Mouse (Mus musculus) neural tube, embryonic 12.5 days (tissue): ENCODE results near the gene Odf2. TPM values are rescaled to one million over a fixed set of nuclear protein-coding genes. Genes with fewer than 3 reads are reported as not detected.

Experiments used
- ATAC-seq: fragments of 200-750 bp; cut with Nextera tagmentation; 2 replicates; pipeline ENCODE4 v1.8.0; 2017; ENCODE audit warnings: low read depth, mild to moderate bottlenecking, moderate TSS enrichment, moderate library complexity; ENCODE audit not compliant: low FRiP score
- H3K27ac ChIP-seq: fragments of 300-500 bp; sonication (generic); 2 replicates; pipeline ENCODE4 v1.5.1; 2016
- H3K27me3 ChIP-seq: fragments of 300-500 bp; sonication (generic); replicated peaks from 2 replicates; pipeline ENCODE4 v1.6.1; 2016; ENCODE audit warnings: mild to moderate bottlenecking
- H3K36me3 ChIP-seq: fragments of 300-500 bp; sonication (generic); 2 replicates; pipeline ENCODE4 v1.6.1; 2016; ENCODE audit warnings: mild to moderate bottlenecking
- H3K4me1 ChIP-seq: fragments of 300-500 bp; sonication (generic); 2 replicates; pipeline ENCODE4 v1.6.1; 2016
- H3K4me2 ChIP-seq: fragments of 300-500 bp; sonication (generic); replicated peaks from 2 replicates; pipeline ENCODE4 v1.6.1; 2016; ENCODE audit warnings: mild to moderate bottlenecking
- H3K4me3 ChIP-seq: fragments of 300-500 bp; sonication (generic); 2 replicates; pipeline ENCODE4 v1.5.1; 2016
- H3K9ac ChIP-seq: fragments of 300-500 bp; sonication (generic); 2 replicates; pipeline ENCODE4 v1.6.1; 2016; ENCODE audit warnings: mild to moderate bottlenecking
- H3K9me3 ChIP-seq: fragments of 300-500 bp; sonication (generic); 2 replicates; pipeline ENCODE4 v1.6.1; 2016; ENCODE audit warnings: mild to moderate bottlenecking
- WGBS: fragments of 180-500 bp; shearing (Covaris S2); methylation state at CpG from one replicate; pipeline ENCODE4 v1.1.7; 2016; 5-methylcytosine and 5-hydroxymethylcytosine counted together
- polyA plus RNA-seq: library from polyadenylated mRNA; unstranded; fragments of >200 nt; fragmentation: Nextera tagmentation; extraction: Ambion mirVana; gene quantifications from 2 replicates; pipeline ENCODE4 v1.2.1, GENCODE M21; 2016

The Odf2 gene
- 84.0 and 98.5 TPM in 2 replicates for polyA plus RNA-seq

DNA sequence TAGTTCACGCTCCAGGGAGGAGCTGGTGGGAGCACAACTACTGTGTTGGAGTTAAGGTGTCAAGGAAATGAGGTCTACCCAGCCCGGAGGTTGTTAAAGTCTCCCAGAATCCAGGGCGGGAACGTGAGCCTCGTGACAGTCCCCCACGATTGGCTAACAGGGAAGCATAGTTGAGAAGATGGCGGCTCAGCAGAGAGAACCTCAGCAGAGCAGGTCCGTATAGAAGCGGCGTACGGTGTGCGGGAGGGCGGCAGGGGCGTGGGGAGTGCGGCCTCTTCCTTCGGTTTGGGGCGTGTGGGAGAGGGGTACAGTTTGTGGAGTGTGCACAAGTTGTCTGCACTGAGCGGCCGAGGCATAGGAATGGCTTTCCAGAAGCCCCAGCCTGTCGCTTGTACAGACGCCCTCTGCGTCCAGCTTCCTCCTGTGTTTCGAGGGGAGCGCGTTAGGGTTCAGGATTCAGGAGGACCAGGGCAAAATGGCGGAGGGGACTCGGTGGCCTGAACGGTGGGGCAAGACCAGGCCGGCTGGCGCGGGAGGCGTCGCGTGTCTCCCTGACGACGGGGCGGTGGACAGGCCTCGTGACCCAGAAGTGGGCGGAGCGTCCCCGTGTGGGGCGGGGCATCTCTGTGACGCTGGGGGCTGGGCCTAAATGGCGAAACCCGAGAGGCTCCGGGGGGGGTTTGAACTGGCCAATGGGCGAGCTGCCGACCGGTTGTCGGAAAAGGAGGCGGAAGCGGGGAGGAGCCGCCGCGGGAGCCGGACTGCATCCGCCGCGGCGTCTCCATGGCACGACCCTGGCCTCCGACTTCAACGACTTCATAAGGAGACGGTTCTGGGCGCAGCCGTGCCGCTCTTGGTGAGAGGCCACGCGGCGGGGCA is at the start of gene Odf2:
Gene Odf2, plus strand, starts transcription at position 156 of the 879 bp plus-strand sequence.
- peak; percentile 90 for ATAC-seq
- H3K27ac ChIP-seq = peak within 1 kb of the TSS; percentile 72
- H3K36me3 ChIP-seq = peaks cover 27% of the 10 kb centered on the region
- no peaks in the 10 kb centered on the region for H3K9me3 ChIP-seq
- peak within 1 kb of the TSS; percentile 92 for H3K4me2 ChIP-seq
- 1% methylated on average over 69 of the region's 70 CpGs for WGBS
- no peaks in the 10 kb centered on the region for H3K27me3 ChIP-seq
- peak within 1 kb of the TSS; percentile 96 for H3K9ac ChIP-seq
- peak within 1 kb of the TSS; percentile 99 for H3K4me3 ChIP-seq
- H3K4me1 ChIP-seq = peaks cover 17% of the 10 kb centered on the region

- Histone ChIP-seq H3K4me1 (peaks cover 72% of the 10 kb centered on the region), H3K4me2 (peak overlapping the region; percentile 29), H3K9me3 (no peaks in the 10 kb centered on the region), H3K36me3 (peaks cover 21% of the 10 kb centered on the region), H3K9ac (no peak overlapping the region), H3K4me3 (no peak overlapping the region), H3K27me3 (no peaks in the 10 kb centered on the region), H3K27ac (peak overlapping the region; percentile 86)
- ATAC-seq = peak; percentile 55
- WGBS = 7% methylated on average over 4 of the region's 4 CpGs
Measured at GRCm38 (mm10) chr2:29839460-29839859, 49.6 kb upstream of the Odf2 start.

- no peaks in the 10 kb centered on the region for H3K27me3 ChIP-seq
- 25% methylated on average over 9 of the region's 9 CpGs for WGBS
Measured at GRCm38 (mm10) chr2:29843231-29844105, 45.6 kb upstream of the Odf2 start.

DNA sequence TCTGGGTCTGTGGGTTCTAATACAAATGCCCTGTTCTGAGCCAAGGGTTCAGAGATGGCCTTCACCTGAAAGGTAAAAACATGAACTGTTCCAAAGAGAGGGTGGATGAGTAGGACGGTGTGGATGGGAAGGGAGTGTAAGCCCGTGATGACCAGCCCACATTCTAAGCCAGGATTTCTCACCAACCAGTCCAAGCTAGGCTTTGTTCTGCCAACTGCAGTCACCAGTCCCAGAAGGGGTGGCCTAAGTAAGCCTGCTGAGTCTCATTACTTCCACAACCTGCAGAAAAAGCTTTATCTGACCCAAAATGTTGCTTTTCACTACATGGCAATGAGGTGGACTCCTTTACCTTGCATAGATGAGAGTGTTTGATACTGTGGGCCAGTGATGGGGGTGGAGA is 44.9 kb upstream of the Odf2 start:
- no peaks in the 10 kb centered on the region for H3K9me3 ChIP-seq
- H3K27ac ChIP-seq = peak overlapping the region; percentile 96
- WGBS = 26% methylated on average over 2 of the region's 2 CpGs
- H3K4me3 ChIP-seq = peak overlapping the region; percentile 69
- peaks cover 78% of the 10 kb centered on the region for H3K4me1 ChIP-seq
- no peak for ATAC-seq
- H3K36me3 ChIP-seq = peaks cover 23% of the 10 kb centered on the region
- H3K27me3 ChIP-seq = no peaks in the 10 kb centered on the region
- peak overlapping the region; percentile 97 for H3K9ac ChIP-seq
- peak overlapping the region; percentile 73 for H3K4me2 ChIP-seq

More at GRCm38 (mm10) chr2:29843231-29844105, 45.6 kb upstream of the Odf2 start:
- no peaks in the 10 kb centered on the region for H3K9me3 ChIP-seq
- peaks cover 78% of the 10 kb centered on the region for H3K4me1 ChIP-seq
- H3K36me3 ChIP-seq = peaks cover 23% of the 10 kb centered on the region
- H3K27ac ChIP-seq = peak overlapping the region; percentile 96
- ATAC-seq = peak; percentile 51
- peak overlapping the region; percentile 73 for H3K4me2 ChIP-seq
- peak overlapping the region; percentile 69; the same call in 1 of the 2 replicates for H3K4me3 ChIP-seq
- peak overlapping the region; percentile 97 for H3K9ac ChIP-seq

- Histone ChIP-seq H3K9me3 (no peaks in the 10 kb centered on the region), H3K36me3 (peaks cover 23% of the 10 kb centered on the region), H3K27me3 (no peaks in the 10 kb centered on the region), H3K9ac (peak overlapping the region; percentile 97), H3K4me3 (peak overlapping the region; percentile 69), H3K4me2 (peak overlapping the region; percentile 73), H3K27ac (peak overlapping the region; percentile 96), H3K4me1 (peaks cover 78% of the 10 kb centered on the region)
- 6% methylated on average over 3 of the region's 3 CpGs for WGBS
- no peak for ATAC-seq
Measured at GRCm38 (mm10) chr2:29844661-29845060, 44.4 kb upstream of the Odf2 start.

GRCm38 (mm10) chr2:29845636-29846035 is 43.4 kb upstream of the Odf2 start:
- Histone ChIP-seq H3K27me3 (no peaks in the 10 kb centered on the region), H3K9me3 (no peaks in the 10 kb centered on the region), H3K4me3 (peak overlapping the region; percentile 69), H3K4me2 (peak overlapping the region; percentile 73), H3K4me1 (peaks cover 76% of the 10 kb centered on the region), H3K27ac (peak overlapping the region; percentile 96), H3K36me3 (peaks cover 23% of the 10 kb centered on the region), H3K9ac (peak overlapping the region; percentile 97)
- no peak for ATAC-seq
- 2% methylated on average over 25 of the region's 25 CpGs for WGBS

DNA sequence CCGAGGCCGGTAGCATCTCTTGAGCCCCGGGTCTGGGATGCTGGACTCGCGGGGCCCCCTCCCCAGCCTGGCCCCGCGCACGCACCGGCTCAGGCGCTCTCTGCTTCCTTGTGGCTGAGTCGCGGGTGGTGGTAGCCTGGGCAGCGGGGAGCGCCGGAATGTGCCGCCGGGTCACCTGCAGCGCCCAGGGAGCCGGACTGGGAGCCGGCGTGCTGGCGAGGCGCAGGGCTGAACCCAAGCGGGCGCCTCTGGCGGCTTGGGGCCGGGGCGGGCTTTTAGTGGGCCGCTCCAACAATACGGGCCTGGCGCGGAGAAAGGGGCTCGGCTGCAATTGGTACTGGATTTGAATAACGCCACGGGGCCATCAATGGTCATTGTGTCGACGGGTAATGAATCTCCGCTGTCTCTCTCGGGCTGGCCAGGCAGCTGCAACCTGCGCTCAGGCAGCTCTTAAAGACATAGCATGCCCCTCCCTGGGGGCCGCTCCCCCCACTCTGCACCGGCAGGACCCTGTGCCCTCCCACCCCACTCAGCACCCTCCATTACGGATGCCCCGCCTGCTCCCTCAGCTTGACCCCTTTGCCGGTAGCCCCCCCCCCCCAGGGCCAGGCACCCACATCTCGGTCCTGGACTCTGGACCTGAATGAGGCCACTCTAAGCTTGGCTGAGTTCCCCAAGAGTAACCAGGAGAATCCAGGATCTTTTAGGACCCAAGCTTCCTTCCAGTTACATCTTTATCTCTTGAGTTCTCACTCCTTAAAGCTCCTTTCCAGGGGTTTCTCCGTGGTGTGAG is 42.8 kb upstream of the Odf2 start:
- peaks cover 70% of the 10 kb centered on the region for H3K4me1 ChIP-seq
- peak overlapping the region; percentile 69 for H3K4me3 ChIP-seq
- no peaks in the 10 kb centered on the region for H3K9me3 ChIP-seq
- ATAC-seq = peak; percentile 58
- H3K36me3 ChIP-seq = peaks cover 23% of the 10 kb centered on the region
- under 1% methylated on average over 47 of the region's 47 CpGs for WGBS
- no peaks in the 10 kb centered on the region for H3K27me3 ChIP-seq
- peak overlapping the region; percentile 73 for H3K4me2 ChIP-seq
- peak overlapping the region; percentile 97 for H3K9ac ChIP-seq
- H3K27ac ChIP-seq = peak overlapping the region; percentile 96

- no peaks in the 10 kb centered on the region for H3K27me3 ChIP-seq
- H3K9ac ChIP-seq = peak overlapping the region; percentile 97; the same call in 1 of the 2 replicates
- H3K4me2 ChIP-seq = peak overlapping the region; percentile 73
- peak overlapping the region; percentile 96; the same call in 1 of the 2 replicates for H3K27ac ChIP-seq
- 13% methylated on average over 3 of the region's 3 CpGs for whole genome bisulfite sequencing
- peak overlapping the region; percentile 69 for H3K4me3 ChIP-seq
- ATAC-seq = no peak
- peaks cover 18% of the 10 kb centered on the region for H3K36me3 ChIP-seq
- peaks cover 68% of the 10 kb centered on the region for H3K4me1 ChIP-seq
- no peaks in the 10 kb centered on the region for H3K9me3 ChIP-seq
Measured at GRCm38 (mm10) chr2:29846911-29847310, 42.1 kb upstream of the Odf2 start.

GRCm38 (mm10) chr2:29849041-29849440 is 40.0 kb upstream of the Odf2 start:
- Histone ChIP-seq H3K4me1 (peaks cover 67% of the 10 kb centered on the region), H3K4me2 (no peak overlapping the region), H3K27me3 (no peaks in the 10 kb centered on the region), H3K36me3 (0 out of 2 replicates have a peak, but pooled peaks cover 6% of the 10 kb centered on the region), H3K9ac (0 out of 2 replicates have a peak overlapping the region, but pooled peaks have one; percentile 3), H3K9me3 (no peaks in the 10 kb centered on the region), H3K27ac (no peak overlapping the region), H3K4me3 (no peak overlapping the region)
- 43% methylated on average over 8 of the region's 8 CpGs for WGBS
- ATAC-seq = no peak

GRCm38 (mm10) chr2:29849841-29850480 is 39.1 kb upstream of the Odf2 start:
- H3K9ac ChIP-seq = 0 out of 2 replicates have a peak overlapping the region, but pooled peaks have one; percentile 2
- 0 out of 2 replicates have a peak overlapping the region, but pooled peaks have one; percentile 2 for H3K4me2 ChIP-seq
- WGBS = 21% methylated on average over 5 of the region's 5 CpGs
- ATAC-seq = no peak
- no peaks in the 10 kb centered on the region for H3K36me3 ChIP-seq
- H3K9me3 ChIP-seq = no peaks in the 10 kb centered on the region
- peaks cover 63% of the 10 kb centered on the region for H3K4me1 ChIP-seq
- H3K4me3 ChIP-seq = no peak overlapping the region
- H3K27me3 ChIP-seq = no peaks in the 10 kb centered on the region
- peak overlapping the region; percentile 11 for H3K27ac ChIP-seq
